Mouse (Mus musculus): ENCODE results near the gene AC109138.7.

Gene AC109138.7

DNA sequence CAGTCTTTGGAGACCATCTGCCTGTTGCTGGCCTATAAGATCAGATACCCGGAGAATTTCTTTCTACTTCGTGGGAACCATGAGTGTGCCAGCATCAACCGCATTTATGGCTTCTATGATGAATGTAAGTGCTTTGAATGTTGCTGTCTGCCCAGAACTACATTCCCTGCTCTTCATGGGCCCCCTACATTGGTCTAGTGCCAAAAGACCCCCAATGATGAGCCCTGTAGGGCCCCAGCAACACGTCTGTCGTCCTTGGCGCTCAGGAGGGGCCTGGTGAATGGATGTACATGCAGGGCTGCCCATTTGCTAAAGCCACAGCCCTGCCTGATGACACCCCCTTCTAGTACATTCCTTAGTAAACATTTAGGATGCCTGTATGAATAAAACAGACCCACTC lies 21.0 kb upstream of the AC109138.7 start:
- no peak for DNase-seq

DNA sequence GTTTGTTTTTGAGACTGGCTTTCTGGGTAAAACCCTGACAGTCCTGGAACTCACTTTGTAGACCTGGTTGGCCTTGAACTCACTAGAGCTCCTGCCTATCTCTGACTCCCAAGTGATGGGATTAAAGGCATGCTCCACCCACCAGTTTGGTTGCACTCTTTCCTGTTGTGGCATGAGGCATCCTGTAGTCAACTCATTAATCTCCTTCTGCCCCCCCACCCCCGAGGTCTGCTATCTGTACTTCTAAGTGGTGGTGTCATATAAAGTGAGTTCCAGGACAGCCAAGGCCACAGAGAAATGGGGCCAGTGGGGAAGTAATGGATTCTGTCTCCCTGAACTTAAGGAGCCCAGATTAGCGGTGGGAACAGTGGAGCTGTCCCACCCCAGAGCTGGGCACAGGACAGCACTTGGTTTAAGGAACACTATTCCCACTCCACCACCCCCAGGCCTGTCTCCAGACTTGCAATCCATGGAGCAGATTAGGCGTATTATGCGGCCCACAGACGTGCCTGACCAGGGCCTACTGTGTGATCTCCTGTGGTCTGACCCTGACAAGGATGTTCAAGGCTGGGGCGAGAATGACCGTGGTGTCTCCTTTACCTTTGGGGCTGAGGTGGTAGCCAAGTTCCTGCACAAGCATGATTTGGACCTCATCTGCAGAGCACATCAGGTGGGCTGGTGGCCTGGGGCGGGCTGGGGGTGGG lies 20.0 kb upstream of the AC109138.7 start:
- DNase-seq: no peak

DNA sequence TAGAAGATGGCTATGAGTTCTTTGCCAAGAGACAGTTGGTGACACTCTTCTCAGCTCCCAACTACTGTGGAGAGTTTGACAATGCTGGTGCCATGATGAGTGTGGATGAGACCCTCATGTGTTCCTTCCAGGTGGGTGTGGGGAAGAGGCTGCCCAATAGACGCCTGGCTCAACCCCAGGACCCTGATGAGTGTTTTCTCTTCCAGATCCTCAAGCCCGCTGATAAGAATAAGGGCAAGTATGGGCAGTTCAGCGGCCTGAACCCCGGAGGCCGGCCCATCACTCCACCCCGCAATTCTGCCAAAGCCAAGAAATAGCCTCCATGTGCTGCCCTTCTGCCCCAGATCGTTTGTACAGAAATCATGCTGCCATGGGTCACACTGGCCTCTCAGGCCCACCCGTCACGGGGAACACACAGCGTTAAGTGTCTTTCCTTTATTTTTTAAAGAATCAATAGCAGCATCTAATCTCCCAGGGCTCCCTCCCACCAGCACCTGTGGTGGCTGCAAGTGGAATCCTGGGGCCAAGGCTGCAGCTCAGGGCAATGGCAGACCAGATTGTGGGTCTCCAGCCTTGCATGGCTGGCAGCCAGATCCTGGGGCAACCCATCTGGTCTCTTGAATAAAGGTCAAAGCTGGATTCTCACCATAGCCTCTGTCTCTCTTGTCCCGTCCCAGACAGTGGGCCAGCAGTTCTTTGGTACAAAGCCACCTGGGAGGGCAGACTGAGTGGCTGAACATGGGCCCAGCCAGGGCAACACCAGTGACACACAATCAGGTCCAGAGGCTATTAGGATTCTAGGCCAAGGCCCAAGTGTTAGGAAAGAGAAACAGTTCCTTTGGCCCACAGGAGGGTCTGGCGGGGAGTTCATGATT lies 19.1 kb upstream of the AC109138.7 start:
- no peak for DNase-seq

DNA sequence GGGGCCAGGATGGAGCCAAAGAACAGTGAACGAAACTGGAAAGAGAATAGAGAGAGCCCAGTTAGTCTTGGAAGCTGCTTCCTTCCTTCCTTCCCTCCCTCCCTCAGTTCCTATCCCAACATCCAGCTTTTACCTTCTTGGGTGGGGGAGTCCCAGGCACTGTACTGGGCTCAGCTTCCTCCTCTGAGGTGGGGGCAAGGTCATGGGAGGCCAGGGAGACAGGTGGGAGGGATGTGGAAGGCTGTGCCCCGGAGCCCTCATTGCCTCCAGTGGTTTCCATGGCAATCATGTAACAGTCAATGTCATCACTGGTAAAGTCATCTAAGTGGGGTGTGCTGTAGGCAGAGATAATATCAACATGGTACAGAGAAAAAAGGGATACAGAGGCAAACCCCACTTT lies 18.1 kb upstream of the AC109138.7 start:
- DNase-seq: no peak

DNA sequence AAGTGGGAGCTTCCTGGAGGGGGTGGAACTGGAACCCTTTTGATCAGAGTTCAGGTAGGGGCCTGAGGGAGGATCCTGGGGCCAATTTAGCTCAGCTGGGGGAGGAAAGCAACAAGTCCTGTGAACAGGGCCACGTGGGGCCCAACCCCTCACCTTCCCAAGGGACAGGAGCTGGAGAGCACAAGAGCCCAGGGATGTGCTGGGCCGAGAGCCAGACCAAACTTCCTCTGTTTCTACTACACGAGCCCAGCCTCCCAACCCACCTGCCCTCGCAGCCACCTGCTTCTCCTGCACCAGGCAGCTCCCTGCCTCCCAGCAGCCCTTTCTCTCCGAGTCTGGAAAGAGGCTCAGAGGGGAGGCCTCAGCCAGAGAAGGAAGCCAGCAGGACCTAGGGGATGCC lies 17.6 kb upstream of the AC109138.7 start:
- no peak for DNase-seq

DNA sequence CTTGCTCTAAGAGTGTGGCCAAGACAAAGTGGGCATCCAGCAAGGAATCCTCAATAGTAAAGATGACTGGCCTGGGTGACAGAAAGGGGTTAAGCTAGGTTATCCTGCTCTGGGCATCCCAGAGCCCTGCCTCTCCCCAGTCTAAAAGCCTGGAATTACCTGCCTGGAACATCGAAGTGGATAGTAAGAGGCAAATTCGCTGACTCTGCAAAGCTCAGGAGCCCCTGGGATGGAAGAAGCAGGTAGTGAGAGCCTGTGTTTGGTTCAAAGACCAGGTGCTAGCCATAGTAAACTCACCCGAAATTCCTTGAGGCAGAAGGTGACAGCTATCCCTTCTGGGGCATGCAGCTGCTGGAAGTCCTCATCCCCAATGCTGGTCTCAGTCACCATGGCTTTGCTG lies 17.0 kb upstream of the AC109138.7 start:
- DNase-seq: no peak

DNA sequence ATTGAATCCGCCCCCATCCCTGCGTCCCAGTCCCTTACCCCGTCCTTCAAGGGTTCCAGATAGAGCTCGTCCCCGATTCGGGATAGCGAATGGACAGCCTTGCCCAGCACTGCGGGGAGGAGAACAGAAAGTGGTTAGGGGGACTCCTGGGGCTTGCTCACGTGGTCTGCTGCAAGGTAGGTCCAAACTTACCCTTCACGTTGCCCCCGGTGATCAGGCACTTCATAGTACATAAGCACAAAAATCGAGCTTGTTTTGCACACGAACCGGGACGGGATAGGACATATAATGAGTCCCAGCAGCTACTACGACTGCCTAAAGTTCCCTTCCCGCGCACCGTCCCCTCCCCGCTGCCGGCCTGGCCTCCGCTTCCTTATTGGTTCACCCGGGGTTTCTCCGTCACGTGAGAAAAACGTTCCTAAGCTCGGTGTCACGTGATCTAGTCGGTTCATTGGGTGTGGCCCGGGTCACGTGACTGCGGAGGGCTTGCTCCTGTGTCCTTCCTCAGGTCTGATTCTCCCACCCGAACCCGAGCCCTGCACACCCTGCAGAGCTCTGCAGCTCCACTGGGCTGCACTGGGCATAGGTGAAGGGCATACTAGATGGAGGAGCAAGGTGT lies 12.8 kb upstream of the AC109138.7 start, which contains the start of gene Rad9a:
Gene Rad9a, minus strand, starts transcription at position 372 of the 619 bp plus-strand sequence.
- DNase-seq: peak; percentile 96 to 97

DNA sequence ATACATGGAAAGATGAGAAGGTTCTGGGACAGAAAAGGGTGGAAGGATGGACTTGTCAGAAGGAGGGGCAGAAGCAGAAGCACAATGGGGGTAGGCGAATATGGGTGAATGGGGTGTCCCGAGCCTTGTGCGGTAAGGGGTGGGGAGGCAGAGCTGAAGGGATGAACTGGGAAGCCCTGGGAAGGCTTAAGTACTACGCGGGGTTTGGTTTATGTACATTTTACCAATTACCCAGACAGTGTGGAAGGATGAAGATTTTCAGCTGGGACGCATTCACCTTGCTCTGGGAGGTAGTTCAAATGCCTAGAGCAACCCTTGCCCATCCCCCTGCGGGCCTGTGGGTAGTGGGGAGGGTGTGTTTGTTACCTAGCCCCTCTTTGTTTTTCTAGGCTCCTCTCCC lies 12.0 kb upstream of the AC109138.7 start:
- no peak for DNase-seq

DNA sequence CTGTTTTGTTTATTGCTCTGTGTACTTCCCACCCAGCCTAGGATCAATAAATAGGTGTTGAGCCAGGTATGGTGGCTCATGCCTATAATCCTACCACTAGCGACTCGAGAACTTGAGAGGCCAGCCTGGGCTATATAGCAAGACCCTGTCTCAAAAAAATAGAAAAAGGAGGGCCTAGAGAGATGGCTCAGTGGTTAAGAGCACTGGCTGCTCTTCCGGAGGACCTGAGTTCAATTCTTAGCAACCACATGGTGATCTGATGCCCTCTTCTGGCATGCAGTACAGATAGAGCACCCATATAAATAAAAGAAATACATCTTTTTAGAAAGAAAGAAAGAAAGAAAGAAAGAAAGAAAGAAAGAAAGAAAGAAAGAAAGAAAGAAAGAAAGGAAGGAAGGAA lies 11.0 kb upstream of the AC109138.7 start:
- no peak for DNase-seq

DNA sequence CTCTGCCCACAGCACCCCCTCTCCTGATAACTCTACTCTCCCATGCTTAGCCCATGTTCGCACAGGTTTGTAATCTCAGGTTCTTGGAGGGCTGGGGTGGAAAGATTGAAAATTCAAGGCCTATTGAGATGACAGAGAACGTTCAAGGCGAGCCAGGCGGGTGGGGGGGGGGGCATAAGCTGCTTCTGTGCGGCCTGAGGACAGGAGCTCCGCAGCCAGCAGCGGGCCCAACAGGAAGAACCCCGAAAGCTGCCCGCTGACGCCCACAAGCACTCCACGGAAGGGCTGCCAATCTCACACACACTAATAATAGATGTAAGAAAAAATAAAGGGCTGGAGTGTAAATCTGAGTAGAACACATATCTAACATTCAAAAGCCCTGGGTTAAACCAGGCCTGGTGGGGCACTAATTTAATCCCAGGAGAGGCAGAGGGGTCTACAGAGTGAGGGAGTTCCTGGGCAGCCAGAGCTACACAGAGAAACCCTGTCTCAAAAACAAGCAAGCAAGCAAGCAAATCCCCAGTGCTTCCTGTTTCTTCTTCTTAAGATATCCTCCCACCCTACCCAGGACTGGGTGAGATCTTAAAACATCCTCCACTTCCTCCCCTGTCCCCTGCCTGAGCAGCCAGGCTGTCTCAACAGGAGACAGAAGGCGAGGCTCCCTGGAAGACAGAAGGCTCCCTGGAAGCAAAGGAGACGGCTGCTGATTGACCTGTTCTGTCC lies 10.4 kb upstream of the AC109138.7 start:
- DNase-seq: no peak

DNA sequence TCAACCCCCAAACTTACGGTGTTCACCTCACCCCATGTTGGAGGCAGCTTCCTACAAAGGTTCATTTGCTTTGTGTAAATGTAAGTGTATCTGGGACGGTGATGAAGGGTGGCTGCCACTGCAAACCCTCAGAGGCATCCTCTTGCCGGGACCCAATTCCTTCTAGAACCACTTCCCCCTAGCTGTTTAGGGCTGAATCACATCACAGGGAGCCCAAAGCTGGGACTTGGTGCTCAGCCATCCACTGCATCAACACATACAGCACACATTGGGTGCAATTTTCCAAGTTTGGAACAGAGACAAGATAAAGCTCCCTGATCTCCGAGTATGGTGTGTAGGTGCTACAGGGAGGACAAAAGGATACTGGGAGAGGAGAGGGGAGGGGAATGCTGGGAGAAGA lies 9.3 kb upstream of the AC109138.7 start:
- DNase-seq: no peak

DNA sequence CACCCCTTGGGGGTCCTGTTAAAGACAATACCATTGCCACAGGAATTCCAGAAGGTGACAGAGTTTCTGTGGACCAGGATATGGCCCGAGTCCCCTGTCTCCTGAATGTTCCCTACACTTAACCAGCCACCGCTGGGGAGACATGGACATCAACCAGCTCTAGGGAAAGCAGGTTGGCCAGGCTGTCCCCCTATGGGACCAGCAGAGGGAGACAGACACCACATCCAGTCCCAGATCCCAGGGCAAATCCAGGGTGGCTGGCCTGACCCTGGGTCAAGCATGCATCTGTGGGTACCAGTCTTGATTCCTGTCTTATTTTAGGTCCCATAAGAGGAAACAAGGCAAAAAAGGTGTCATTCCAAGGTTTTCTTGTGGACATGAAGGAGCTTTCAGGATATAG lies 7.2 kb upstream of the AC109138.7 start:
- DNase-seq: peak; percentile 80 to 86

DNA sequence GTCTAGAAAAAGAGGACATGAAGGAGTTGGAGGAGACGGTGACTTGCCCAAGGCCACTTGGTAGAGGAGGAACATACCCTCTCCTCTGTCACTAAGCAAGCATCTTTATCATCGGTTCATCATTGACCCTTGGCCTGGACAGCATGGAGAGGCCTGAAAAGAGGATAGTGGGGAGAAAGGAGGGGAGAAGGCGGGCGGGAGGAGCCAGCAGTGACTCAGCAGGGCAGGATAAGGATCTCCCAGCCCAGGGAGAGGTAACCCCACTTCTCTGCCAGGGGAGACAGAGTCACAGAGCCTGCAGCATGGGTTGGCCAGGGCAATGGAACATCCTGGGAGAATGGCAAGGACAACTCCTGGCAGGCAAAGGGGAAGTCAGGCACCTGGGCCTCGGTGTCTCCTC lies 5.6 kb upstream of the AC109138.7 start:
- no peak for DNase-seq

DNA sequence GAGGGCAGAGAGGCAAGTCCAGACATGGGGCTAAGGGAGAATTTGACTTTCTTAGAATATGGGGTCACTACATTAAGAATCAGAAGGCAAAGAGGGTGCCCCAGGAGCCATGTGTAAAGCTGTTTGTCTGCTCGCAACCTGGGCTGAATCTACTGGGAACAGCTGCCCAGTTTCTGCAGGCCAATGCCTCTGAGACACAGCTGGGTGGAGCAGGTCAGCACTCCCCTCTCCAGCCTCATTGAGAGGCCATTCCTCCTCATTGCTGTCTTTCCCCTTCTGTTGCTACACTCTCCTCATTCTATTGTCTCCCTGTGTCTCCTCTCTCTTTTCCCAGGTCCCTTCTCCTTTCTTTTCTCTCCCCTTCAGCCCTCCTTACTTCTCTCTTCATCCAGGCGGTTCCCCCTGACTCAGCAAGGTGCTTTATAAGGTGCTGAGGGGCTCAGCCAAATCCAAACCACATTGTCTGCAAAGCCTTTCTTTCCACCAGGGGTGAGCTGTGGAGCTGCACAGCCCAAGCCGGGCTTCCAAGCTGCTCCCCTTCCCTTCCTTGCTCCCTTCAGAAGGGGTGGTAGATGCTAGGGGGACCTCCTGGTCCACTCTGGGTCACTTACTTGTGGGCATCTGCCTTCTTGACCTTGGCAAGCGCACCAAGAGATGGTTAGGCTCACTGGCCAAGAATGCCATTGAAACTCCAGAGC lies 2.1 kb upstream of the AC109138.7 start:
- no peak for DNase-seq

DNA sequence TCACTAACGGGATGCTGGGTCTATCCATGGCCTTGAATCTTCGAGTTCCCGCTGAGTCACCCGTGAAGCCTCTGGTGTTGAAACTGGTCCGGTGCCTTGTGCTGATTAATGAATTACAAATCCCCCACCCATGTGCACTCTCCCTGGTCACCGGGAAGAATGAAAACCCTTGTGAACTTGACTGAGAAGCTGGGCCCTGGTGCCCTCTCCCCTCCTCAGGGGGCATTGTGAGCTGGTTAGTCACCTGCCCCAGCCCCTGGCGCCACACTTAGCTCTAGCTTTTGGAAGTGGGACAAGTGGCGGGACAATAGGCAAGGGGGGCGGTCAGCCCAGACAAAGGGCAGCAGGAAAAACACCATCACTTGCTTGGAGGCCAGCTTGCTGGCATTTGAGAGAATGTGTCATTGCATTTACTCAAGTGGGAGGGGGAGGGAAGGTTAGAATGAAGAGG lies 608 bp upstream of the AC109138.7 start:
- DNase-seq: peak; percentile 63 to 77

DNA sequence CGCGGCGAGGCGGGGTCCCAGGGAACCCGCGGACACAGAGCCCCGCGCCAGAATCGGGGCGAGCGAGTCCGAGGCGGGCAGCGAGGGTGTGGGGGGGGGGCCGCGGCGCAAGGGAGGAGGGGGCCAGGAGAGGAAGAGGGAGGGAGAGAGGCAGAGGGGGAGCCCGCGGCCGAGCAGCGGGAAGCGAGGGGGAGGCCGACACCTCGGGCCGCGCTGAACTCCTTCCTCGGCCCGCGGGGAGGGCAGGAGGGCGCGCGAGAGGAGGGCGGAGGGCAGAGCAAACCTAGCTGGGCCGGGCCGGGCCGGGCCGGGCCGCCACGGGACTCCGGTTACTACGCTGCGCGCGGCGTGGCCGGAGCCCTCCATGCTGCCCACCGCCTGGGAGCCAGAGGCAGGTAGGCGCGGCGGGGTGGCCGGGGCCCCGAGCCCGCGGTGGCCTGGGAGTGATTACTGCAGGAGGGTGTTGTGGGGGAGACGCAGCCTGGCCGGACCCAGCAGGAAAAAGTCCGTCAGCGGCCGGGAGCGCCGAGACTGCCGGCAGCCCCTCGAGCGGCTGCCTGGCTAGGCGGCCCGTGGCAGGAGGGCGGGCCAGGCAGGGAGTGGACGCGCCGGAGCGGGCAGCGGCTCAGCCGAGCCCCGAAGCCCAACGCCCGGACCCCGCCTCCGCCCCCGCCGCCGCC lies 754 bp downstream of the AC109138.7 start:
- peak; percentile 59 to 73 for DNase-seq

DNA sequence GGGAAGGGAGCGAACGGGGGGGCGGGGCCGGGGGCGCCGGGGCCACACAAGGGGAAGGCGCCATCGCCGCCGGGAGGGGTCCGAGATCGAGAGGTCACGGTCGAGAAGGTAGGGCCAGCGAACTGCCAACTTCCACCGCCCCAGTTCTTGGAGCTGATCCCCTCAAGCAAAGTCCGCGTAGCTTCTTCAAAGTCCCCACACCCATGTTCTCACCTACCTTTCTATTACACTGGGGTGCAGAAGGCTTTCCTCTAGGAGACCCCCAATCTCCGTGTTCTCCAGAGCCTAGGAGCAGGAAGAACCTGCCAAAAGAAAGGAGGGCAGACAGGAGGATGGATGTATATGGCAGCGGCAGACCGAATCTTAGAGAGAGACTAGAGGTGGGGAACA lies 1.3 kb downstream of the AC109138.7 start:
- no peak for DNase-seq

DNA sequence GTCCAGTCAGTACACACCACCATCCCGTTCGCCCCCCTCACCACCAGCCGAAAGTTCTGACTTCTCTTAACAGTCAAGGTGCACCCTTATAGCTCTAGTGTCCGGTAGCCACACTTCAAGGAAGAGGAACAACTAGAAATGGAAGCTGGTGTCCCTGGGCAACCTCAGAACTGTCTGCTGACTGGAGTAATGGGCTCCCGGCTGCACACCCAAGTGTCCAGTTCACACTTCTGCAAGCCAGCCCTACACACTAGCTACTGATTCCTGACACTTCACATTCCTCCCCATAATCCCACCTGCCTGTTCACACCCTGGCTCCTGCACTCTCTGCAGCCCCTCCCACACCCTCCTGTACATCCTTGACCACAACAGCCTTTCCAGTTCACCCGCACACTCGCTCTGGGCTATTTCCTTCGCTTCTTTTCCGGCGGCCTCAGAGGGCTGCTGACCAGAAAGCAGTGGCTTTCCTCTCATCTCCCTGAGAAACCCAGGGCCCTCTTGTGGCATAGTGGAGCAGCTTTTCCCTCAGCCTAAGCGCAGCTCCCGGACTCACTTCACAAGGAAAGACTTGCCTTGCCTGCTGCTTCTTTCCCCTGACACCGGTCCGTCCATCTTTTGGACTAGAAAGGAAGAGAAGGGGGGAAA lies 2.0 kb downstream of the AC109138.7 start:
- DNase-seq: peak; percentile 72

DNA sequence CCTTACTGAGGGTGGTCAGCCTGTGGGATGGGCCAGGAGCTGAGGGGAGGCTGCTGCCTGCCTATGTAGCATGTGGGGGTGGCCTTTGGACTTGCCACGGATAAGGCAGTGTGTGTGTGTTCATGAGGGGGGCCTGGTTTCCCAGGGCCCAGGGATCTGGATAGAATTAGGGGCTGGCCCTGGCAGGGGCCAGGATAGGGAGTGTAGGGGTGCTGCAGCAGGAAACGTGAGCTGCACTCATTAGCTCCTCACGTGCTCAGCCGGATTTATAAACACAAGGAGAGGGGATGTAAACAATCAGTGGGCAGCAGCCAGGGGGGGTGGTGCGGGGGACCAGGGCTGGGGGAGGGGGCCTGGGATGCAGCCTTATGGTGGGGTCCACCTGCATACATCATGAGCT lies 3.0 kb downstream of the AC109138.7 start:
- DNase-seq: peak in 1 of 2 experiments; percentile 69

DNA sequence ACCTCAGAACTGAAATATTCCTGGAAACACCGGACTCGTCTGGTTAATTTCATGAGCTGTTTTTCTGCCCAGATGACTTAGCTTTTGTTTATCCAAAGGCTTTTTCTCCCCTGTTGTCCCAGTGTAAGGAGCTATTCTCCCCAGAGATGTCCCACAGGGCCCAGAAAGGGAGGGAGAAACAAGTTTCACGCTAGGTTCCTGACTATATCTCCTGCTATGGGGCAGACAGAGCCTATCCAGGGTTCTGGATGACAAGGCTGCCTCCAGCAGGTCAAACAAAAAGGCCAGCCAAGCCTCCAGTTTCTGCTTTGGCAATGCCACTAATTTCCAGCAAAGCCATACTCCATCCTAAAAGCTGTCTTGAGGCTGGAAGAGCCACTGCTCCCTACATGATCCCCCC lies 3.7 kb downstream of the AC109138.7 start:
- DNase-seq: no peak

DNA sequence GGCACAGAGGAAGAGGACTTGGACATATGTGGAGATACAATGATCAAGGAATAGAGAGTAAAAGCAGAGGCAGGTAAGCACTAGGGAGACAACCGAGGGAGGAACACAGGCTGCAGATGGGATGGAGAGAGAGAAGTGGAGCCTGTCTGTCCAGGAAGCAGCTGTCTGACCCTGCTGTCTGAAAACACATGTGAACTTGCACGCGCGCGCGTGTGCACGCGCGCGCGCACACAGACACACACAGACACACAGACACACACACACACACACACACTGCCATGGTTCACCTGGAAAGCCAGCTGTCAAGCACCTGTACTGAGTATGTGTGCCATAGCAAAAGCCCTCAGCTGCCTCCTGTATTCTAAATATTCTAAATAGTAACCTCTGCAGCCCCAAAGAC lies 4.1 kb downstream of the AC109138.7 start:
- DNase-seq: no peak
